In genomic region chrX:53268856-53269255, GRCm38 (mm10) we compare ENCODE assay signal across 8 mouse cellular contexts. TPM values are rescaled to one million over a fixed set of nuclear protein-coding genes. Genes with fewer than 3 reads are reported as not detected.
DNase-seq lines count a peak whose midpoint lies in the region; ATAC-seq and TF ChIP-seq lines count a peak whose summit lies in the region.

No protein-coding gene starts in this region.

- H3K27me3 ChIP-seq in intestine, postnatal 0 days (replicated peaks; ENCODE audit: control insufficient read depth, insufficient read depth, low read length) = no peaks in the 10 kb centered on the region
- no peaks in the 10 kb centered on the region for H3K27me3 ChIP-seq in limb, embryonic 13.5 days
- no peaks in the 10 kb centered on the region for H3K27me3 ChIP-seq in midbrain, embryonic 14.5 days (ENCODE audit: control insufficient read depth, insufficient read depth, low read length)
- no peaks in the 10 kb centered on the region for H3K27me3 ChIP-seq in spleen, adult 2 months (ENCODE audit: control insufficient read depth, insufficient read depth, low read length)

- no peak for TF ChIP-seq POLR2A in spleen, adult 2 months (IDR thresholded peaks at IDR 0.05; ENCODE audit: low read depth, low read length)

- H3K9ac ChIP-seq in intestine, postnatal 0 days (ENCODE audit: low read depth, low read length) = no peak overlapping the region
- H3K9ac ChIP-seq in limb, embryonic 13.5 days = peak overlapping the region; percentile 62
- no peak overlapping the region; the same call in 1 of the 2 replicates for H3K9ac ChIP-seq in midbrain, embryonic 14.5 days (replicated peaks; ENCODE audit: low read length)

- H3K4me1 ChIP-seq in intestine, postnatal 0 days (replicated peaks; ENCODE audit: control insufficient read depth, insufficient read depth, low read length) = no peaks in the 10 kb centered on the region
- no peaks in the 10 kb centered on the region for H3K4me1 ChIP-seq in limb, embryonic 13.5 days
- H3K4me1 ChIP-seq in midbrain, embryonic 14.5 days (ENCODE audit: control insufficient read depth, insufficient read depth, low read length) = no peaks in the 10 kb centered on the region
- H3K4me1 ChIP-seq in spleen, adult 2 months (ENCODE audit: control insufficient read depth, insufficient read depth, insufficient read length) = 0 out of 2 replicates have a peak, but pooled peaks cover 4% of the 10 kb centered on the region

- peak overlapping the region; percentile 56 for H3K4me3 ChIP-seq in intestine, postnatal 0 days (ENCODE audit: low read depth, low read length)
- H3K4me3 ChIP-seq in limb, embryonic 13.5 days = peak overlapping the region; percentile 60
- H3K4me3 ChIP-seq in midbrain, embryonic 14.5 days (replicated peaks; ENCODE audit: low read depth, low read length) = peak overlapping the region; percentile 51
- H3K4me3 ChIP-seq in spleen, adult 2 months (ENCODE audit: extremely low read depth, insufficient read depth, insufficient read length) = peak overlapping the region; percentile 72; the same call in 1 of the 2 replicates

- H3K9me3 ChIP-seq in intestine, postnatal 0 days (ENCODE audit: control insufficient read depth) = no peaks in the 10 kb centered on the region
- H3K9me3 ChIP-seq in limb, embryonic 13.5 days = no peaks in the 10 kb centered on the region
- H3K9me3 ChIP-seq in midbrain, embryonic 14.5 days (ENCODE audit: control insufficient read depth, low read length) = no peaks in the 10 kb centered on the region

- WGBS in intestine, postnatal 0 days = 27% methylated on average over 10 of the region's 10 CpGs
- 16% methylated on average over 10 of the region's 10 CpGs for WGBS in limb, embryonic 13.5 days
- 23% methylated on average over 10 of the region's 10 CpGs for whole genome bisulfite sequencing in midbrain, embryonic 14.5 days
- 38% methylated on average over 10 of the region's 10 CpGs for WGBS in spleen, adult 2 months

- ATAC-seq in intestine, postnatal 0 days = peak; percentile 81
- peak; percentile 79 for ATAC-seq in limb, embryonic 13.5 days (ENCODE audit: low FRiP score, low read depth)
- peak; percentile 83 for ATAC-seq in midbrain, embryonic 14.5 days (ENCODE audit: low FRiP score, low TSS enrichment)

- H3K36me3 ChIP-seq in intestine, postnatal 0 days (ENCODE audit: control insufficient read depth, insufficient read depth) = no peaks in the 10 kb centered on the region
- H3K36me3 ChIP-seq in limb, embryonic 13.5 days = no peaks in the 10 kb centered on the region
- H3K36me3 ChIP-seq in midbrain, embryonic 14.5 days (ENCODE audit: control insufficient read depth, insufficient read depth, low read length) = no peaks in the 10 kb centered on the region
- no peaks in the 10 kb centered on the region for H3K36me3 ChIP-seq in spleen, adult 2 months (ENCODE audit: control insufficient read depth, insufficient read depth, low read length)

- no peak overlapping the region for H3K27ac ChIP-seq in intestine, postnatal 0 days (ENCODE audit: low read depth, low read length)
- H3K27ac ChIP-seq in limb, embryonic 13.5 days = no peak overlapping the region
- peak overlapping the region; percentile 64; the same call in 1 of the 2 replicates for H3K27ac ChIP-seq in midbrain, embryonic 14.5 days (replicated peaks; ENCODE audit: low read depth, low read length)
- no peak overlapping the region for H3K27ac ChIP-seq in spleen, adult 2 months (ENCODE audit: insufficient read depth, low read length)

- peak; percentile 5 to 32 for DNase-seq in thymus, adult 18-20 months
- no peak for DNase-seq in thymus, postnatal 0 days (ENCODE audit: low spot score)
- DNase-seq in embryo, embryonic 9.5 days (ENCODE audit: extremely low spot score) = peak; percentile 81
- DNase-seq in gastrocnemius, postnatal 4 days (ENCODE audit: low spot score in 2 of 2) = peak; percentile 29 to 58
- DNase-seq in midbrain, embryonic 14.5 days = peak; percentile 67
- DNase-seq in spleen, adult 2 months (ENCODE audit: low read depth in 1 of 2, low spot score in 2 of 2) = peak in 1 of 2 experiments; percentile 4

- TF ChIP-seq CTCF in intestine, postnatal 0 days (IDR thresholded peaks at IDR 0.05; ENCODE audit: low read depth) = no peak
- TF ChIP-seq CTCF in spleen, adult 2 months (IDR thresholded peaks at IDR 0.05; ENCODE audit: extremely low read depth, insufficient read depth, insufficient read length, insufficient replicate concordance) = no peak

- peak overlapping the region; percentile 70 for H3K4me2 ChIP-seq in intestine, postnatal 0 days (replicated peaks; ENCODE audit: low read depth)
- H3K4me2 ChIP-seq in limb, embryonic 13.5 days (replicated peaks) = peak overlapping the region; percentile 77
- H3K4me2 ChIP-seq in midbrain, embryonic 14.5 days (ENCODE audit: low read length) = peak overlapping the region; percentile 59

RNA-seq across cellular contexts. Expression of gene Fam122b, which starts 0.7 kb away (rescaled TPM):
- polyA plus RNA-seq in thymus, postnatal 0 days (2015; fragmentation: Nextera tagmentation; extraction: Ambion mirVana) = 6.1 and 6.4 TPM in 2 replicates
- total RNA-seq in gastrocnemius, postnatal 4 days (2021) = 10 to 100 TPM; 15.6 to 24.5 TPM
- 3.5 and 4.2 TPM in 2 replicates for polyA plus RNA-seq in intestine, postnatal 0 days (2015; fragmentation: Nextera tagmentation; extraction: Ambion mirVana)
- polyA plus RNA-seq in limb, embryonic 13.5 days (2015; fragmentation: Nextera tagmentation; extraction: Ambion mirVana) = 11.3 and 11.7 TPM in 2 replicates
- 2.6 and 4.1 TPM in 2 replicates for polyA plus RNA-seq in midbrain, embryonic 14.5 days (2014; fragmentation: Nextera tagmentation; extraction: Ambion mirVana)
- 3.1 and 3.2 TPM in 2 replicates for polyA plus RNA-seq in spleen, adult 2 months (2012; rRNA removed)

RNA-seq across cellular contexts. Expression of gene Fam122c, which starts 4.4 kb away (rescaled TPM):
- polyA plus RNA-seq in thymus, postnatal 0 days (2015; fragmentation: Nextera tagmentation; extraction: Ambion mirVana) = not detected in 2 replicates
- not detected for total RNA-seq in gastrocnemius, postnatal 4 days (2021)
- not detected in 2 replicates for polyA plus RNA-seq in intestine, postnatal 0 days (2015; fragmentation: Nextera tagmentation; extraction: Ambion mirVana)
- polyA plus RNA-seq in limb, embryonic 13.5 days (2015; fragmentation: Nextera tagmentation; extraction: Ambion mirVana) = not detected in 2 replicates
- polyA plus RNA-seq in midbrain, embryonic 14.5 days (2014; fragmentation: Nextera tagmentation; extraction: Ambion mirVana) = not detected in 2 replicates
- polyA plus RNA-seq in spleen, adult 2 months (2012; rRNA removed) = not detected in 2 replicates

RNA-seq across cellular contexts. Expression of gene Plac1, which starts 28.9 kb away (rescaled TPM):
- 0.72 and 0.92 TPM in 2 replicates for polyA plus RNA-seq in thymus, postnatal 0 days (2015; fragmentation: Nextera tagmentation; extraction: Ambion mirVana)
- 1 to 10 TPM; 1.1 to 1.4 TPM for total RNA-seq in gastrocnemius, postnatal 4 days (2021)
- polyA plus RNA-seq in intestine, postnatal 0 days (2015; fragmentation: Nextera tagmentation; extraction: Ambion mirVana) = 0.54 and 0.93 TPM in 2 replicates
- 13.3 and 14.5 TPM in 2 replicates for polyA plus RNA-seq in limb, embryonic 13.5 days (2015; fragmentation: Nextera tagmentation; extraction: Ambion mirVana)
- 0.34 and 0.57 TPM in 2 replicates for polyA plus RNA-seq in midbrain, embryonic 14.5 days (2014; fragmentation: Nextera tagmentation; extraction: Ambion mirVana)
- polyA plus RNA-seq in spleen, adult 2 months (2012; rRNA removed) = not detected in 2 replicates
